Mouse (Mus musculus): Measurements from ENCODE around the gene Pgam2. TPM values are rescaled to one million over a fixed set of nuclear protein-coding genes. Genes with fewer than 3 reads are reported as not detected.

Gene Pgam2
- polyA plus RNA-seq, 1 experiment from 2014 or later, result 5.3 TPM

DNA sequence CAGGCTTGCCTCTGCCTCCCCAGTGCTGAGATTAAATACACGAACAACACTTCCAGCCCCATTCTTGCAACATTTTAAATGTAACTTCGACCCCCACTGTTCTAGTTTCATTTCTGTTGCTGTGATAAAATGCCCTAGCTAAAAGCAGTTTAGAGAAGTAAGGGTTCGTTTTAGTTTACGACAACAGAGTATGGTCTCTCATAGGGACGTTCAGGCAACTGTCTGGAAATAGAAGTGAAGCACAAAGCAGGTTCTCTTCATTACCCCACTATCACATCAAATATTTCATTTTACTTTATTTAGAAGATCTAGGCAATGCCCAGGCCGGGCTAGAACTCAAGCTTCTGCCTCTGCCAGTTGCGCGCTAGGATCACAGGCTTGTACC lies 15.9 kb downstream of the Pgam2 start:
- Histone ChIP-seq H3K4me1 (peaks cover 25% of the 10 kb centered on the region), H3K36me3 (replicated peaks) (peaks cover 28% of the 10 kb centered on the region), H3K4me3 (peak overlapping the region; percentile 93), H3K27ac (replicated peaks) (peak overlapping the region; percentile 93), H3K27me3 (replicated peaks; ENCODE audit: low read depth, poor library complexity, severe bottlenecking) (no peaks in the 10 kb centered on the region), H3K9me3 (no peaks in the 10 kb centered on the region)
- 42% methylated on average over 8 of the region's 8 CpGs for WGBS
- DNase-seq (ENCODE audit: low spot score), result no peak

DNA sequence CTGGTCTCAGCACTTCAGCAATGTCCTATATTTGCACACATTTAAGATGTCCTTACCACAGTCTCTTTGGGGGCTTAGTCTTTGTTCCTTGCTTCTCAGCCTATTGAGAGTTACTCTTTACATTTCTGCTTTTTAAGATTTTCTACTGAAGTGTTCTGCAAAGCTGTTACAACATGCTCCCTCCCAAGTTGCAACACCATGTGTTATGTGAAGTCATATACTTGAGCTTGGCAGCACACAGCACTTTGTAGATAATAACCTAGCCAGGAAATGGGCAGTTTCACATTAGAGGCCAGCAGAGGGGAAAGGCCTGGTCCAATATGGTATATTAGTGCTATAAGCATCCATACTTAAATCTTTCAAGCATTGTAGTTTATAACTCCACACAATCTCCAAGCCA lies 17.8 kb downstream of the Pgam2 start:
- no peak for DNase-seq (ENCODE audit: low spot score)

DNA sequence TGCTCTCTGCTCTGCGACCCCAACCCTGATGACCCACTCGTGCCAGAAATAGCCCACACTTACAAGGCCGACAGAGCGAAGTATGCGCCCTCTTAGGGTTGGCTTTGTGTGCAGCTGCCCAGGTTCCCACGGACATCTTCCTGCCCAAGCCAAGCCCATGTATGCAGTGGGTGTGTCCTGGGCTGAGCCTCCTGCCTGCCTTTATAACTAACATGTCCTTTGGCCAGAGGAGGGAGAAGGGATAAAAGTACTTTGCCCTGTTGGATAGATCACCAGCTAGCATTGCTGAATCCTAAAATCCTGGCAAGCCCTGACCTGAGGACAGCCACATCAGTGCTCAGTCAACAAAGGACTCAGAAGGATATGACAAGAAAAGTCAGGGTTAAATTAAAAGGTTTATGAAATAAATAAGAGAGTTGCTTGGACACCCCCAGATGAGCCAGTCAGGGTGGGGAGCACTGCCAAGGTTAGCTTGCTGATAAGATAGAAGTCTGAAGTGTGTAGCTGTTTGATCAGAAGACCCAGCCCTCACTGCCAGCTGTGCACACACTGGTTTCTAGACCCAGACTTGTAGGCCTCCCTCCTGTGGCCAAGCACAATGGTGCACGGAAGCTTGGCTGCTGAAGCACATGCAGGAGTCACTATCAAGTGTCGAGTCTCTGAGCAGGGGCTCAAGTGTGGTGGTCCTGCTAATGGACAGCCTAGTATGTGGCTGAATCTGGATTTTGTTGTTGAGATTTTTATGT lies 21.2 kb downstream of the Pgam2 start:
- Histone ChIP-seq H3K27me3 (replicated peaks; ENCODE audit: low read depth, poor library complexity, severe bottlenecking) (no peaks in the 10 kb centered on the region), H3K9me3 (no peaks in the 10 kb centered on the region), H3K4me1 (peaks cover 6% of the 10 kb centered on the region), H3K4me3 (no peak overlapping the region), H3K36me3 (replicated peaks) (peaks cover 14% of the 10 kb centered on the region; the same call in 1 of the 2 replicates), H3K27ac (replicated peaks) (no peak overlapping the region)
- DNase-seq (ENCODE audit: low spot score), result no peak
- 80% methylated on average over 8 of the region's 8 CpGs for WGBS

More for the DNA sequence above, 17.8 kb downstream of the Pgam2 start:
- peaks cover 25% of the 10 kb centered on the region for H3K4me1 ChIP-seq
- no peaks in the 10 kb centered on the region for H3K9me3 ChIP-seq
- no peak overlapping the region for H3K27ac ChIP-seq (replicated peaks)
- H3K36me3 ChIP-seq (replicated peaks), result peaks cover 23% of the 10 kb centered on the region; the same call in 1 of the 2 replicates
- H3K4me3 ChIP-seq, result no peak overlapping the region
- no peaks in the 10 kb centered on the region for H3K27me3 ChIP-seq (replicated peaks; ENCODE audit: low read depth, poor library complexity, severe bottlenecking)

DNA sequence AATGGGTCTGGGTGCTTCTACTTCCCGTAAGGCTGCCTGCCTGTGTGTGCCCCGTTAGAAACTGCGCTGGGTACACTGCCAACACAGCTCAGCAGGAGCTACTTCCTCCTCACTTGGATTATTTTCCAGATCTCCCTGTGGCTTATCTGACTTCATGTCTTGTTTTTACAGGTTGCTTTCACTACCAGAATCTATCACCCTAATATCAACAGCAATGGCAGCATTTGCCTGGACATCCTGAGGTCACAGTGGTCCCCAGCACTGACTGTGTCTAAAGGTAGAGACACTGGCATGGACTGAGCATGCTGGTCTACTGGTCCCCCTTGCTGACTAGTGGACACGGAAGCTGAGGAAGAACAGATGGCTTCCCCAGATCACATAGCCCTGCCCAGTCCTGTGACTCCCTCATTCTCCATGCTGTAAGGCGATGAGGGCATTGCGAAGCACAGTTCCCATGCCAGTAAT lies 23.5 kb downstream of the Pgam2 start:
- no peaks in the 10 kb centered on the region for H3K9me3 ChIP-seq
- H3K27me3 ChIP-seq (replicated peaks; ENCODE audit: low read depth, poor library complexity, severe bottlenecking), result no peaks in the 10 kb centered on the region
- WGBS, result 93% methylated on average over 6 of the region's 6 CpGs

DNA sequence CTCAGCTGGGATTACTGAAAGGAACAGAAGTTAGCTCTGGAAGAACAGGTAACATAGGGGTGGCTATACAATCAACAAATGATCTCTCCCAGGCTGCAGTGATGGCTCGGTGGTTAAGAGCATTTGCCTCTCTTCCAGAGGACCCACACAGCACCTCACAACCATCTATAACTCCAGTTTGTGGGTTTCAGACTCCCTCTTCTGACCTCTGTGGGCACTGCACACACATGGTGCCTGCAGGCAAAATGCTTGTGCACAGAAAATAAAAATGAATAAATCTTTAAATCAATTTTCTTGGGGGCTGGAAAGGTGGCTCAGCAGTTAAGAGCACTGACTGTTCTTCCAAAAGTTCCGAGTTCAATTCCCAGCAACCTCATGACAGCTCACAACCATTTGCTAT lies 25.1 kb downstream of the Pgam2 start:
- H3K27me3 ChIP-seq (replicated peaks; ENCODE audit: low read depth, poor library complexity, severe bottlenecking), result no peaks in the 10 kb centered on the region
- no peak for DNase-seq (ENCODE audit: low spot score)
- peaks cover 14% of the 10 kb centered on the region; the same call in 1 of the 2 replicates for H3K36me3 ChIP-seq (replicated peaks)
- H3K4me1 ChIP-seq, result no peaks in the 10 kb centered on the region
- no peak overlapping the region for H3K27ac ChIP-seq (replicated peaks)
- no peaks in the 10 kb centered on the region for H3K9me3 ChIP-seq
- H3K4me3 ChIP-seq, result no peak overlapping the region
- WGBS, result 70% methylated on average over 2 of the region's 2 CpGs

More for the DNA sequence above, 23.5 kb downstream of the Pgam2 start:
- Histone ChIP-seq H3K4me3 (no peak overlapping the region), H3K27ac (replicated peaks) (no peak overlapping the region), H3K4me1 (no peaks in the 10 kb centered on the region), H3K36me3 (replicated peaks) (peaks cover 14% of the 10 kb centered on the region; the same call in 1 of the 2 replicates)
- DNase-seq (ENCODE audit: low spot score), result no peak

DNA sequence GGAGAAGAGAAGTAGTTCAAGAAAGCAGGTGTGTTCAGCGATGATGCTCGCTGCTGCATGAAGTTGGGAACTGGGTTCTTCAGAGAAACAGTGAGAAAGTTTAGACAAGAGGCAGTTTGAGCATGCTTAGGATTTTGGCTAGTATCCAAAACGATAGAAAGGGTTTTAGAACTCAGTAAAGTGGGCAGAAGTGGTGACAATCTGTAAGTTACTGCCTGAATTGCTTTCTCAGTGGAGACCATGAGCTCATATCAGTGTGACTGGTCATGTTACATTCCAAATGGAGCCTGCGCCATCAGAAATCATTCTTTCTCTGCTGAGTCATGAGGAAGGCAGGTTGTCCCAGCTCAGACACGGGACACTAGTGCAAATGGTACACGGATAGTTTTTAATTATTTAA lies 37.5 kb downstream of the Pgam2 start:
- WGBS, result 89% methylated on average over 6 of the region's 6 CpGs
- DNase-seq (ENCODE audit: low spot score), result no peak
- no peaks in the 10 kb centered on the region for H3K9me3 ChIP-seq
- no peak overlapping the region for H3K27ac ChIP-seq (replicated peaks)
- peaks cover 7% of the 10 kb centered on the region for H3K4me1 ChIP-seq
- H3K4me3 ChIP-seq, result no peak overlapping the region
- peaks cover 20% of the 10 kb centered on the region for H3K36me3 ChIP-seq (replicated peaks)
- no peaks in the 10 kb centered on the region for H3K27me3 ChIP-seq (replicated peaks; ENCODE audit: low read depth, poor library complexity, severe bottlenecking)

DNA sequence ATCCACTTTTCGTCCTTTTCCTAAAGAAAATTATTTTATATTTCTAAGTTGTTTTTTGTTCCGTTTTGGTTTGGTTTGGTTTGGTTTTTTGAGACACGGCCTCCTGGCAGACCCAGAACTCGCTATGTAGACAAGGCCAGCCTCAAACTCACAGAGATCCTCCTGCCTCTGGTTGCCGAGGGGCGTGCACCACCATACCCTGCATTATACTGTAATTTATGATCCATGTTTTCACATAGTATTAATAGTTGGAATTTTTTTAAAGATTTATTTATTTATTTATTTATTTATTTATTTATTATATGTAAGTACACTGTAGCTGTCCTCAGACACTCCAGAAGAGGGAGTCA lies 40.9 kb downstream of the Pgam2 start:
- Histone ChIP-seq H3K27me3 (replicated peaks; ENCODE audit: low read depth, poor library complexity, severe bottlenecking) (no peaks in the 10 kb centered on the region), H3K27ac (replicated peaks) (peak overlapping the region; percentile 95), H3K9me3 (no peaks in the 10 kb centered on the region), H3K4me1 (peaks cover 12% of the 10 kb centered on the region), H3K4me3 (peak overlapping the region; percentile 67), H3K36me3 (replicated peaks) (peaks cover 9% of the 10 kb centered on the region)
- DNase-seq (ENCODE audit: low spot score), result peak; percentile 20
- WGBS, result 22% methylated on average over 6 of the region's 6 CpGs

DNA sequence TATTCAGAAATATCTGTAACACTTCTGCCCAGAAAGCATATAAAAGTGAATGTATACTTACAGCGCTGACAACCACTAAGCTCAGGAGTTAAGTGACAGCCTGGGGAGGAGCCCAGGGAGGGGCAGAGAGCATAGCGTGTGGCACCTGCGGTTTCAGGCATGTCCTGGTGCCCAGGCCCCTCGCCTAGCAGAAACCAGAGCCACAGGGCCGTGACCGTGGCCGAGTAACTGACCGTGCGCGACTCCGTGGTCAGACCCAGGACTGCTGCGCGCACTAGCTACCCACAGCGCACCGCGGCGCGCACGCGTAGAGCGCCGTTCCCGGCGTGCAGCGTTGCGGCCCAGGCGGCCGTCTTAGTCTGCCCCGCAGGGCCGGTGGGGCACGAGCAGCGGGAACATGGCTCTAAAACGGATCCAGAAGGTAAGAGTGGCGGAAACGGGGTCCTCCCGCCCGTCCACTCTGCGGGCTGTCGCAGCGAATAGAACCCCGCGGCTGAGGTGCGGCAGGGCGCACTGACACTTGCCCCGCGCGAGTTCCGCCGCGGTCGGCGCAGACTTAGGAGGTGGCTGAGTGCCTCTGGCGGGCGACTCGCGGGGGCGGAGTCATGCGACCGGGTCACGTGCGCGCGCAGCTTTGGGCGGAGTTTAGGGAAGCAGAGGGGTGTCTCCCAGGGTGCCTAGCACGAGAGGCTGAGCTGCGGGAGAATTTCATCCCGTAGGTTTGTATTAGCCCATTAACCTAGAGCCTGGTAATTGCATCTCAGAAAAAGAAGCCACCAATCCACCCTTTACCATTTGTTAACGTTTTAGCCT lies 41.5 kb downstream of the Pgam2 start, which contains the start of gene Urgcp:
TSS of gene Urgcp (minus strand) at position 557 of the 813 bp plus-strand sequence.
- peak; percentile 99 for DNase-seq (ENCODE audit: low spot score)
- Histone ChIP-seq H3K27me3 (replicated peaks; ENCODE audit: low read depth, poor library complexity, severe bottlenecking) (no peaks in the 10 kb centered on the region), H3K9me3 (no peaks in the 10 kb centered on the region), H3K27ac (replicated peaks) (peak within 1 kb of the TSS; percentile 95), H3K4me1 (peaks cover 12% of the 10 kb centered on the region), H3K36me3 (replicated peaks) (peaks cover 13% of the 10 kb centered on the region), H3K4me3 (peak within 1 kb of the TSS; percentile 67)
- WGBS, result under 1% methylated on average over 68 of the region's 68 CpGs

DNA sequence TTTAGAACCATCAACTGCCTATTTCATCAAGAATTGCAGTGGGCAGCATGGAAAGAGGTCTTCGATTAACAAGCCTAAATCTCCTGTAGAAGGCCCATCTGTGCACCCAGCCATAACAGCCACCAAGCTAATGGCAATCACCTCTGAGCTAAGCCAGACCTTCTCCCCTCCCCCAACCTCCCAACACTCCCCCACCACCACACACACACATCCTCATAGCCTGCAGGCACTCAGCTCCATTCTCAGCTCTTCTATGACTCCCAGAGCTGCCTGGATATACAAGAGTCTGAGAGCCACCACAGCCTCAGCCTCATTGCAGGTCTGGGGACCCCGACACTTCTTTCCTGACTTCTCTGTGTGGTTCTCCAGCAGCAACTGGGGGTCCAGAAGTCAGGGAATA lies 49.8 kb downstream of the Pgam2 start:
- H3K27me3 ChIP-seq (replicated peaks; ENCODE audit: low read depth, poor library complexity, severe bottlenecking), result no peaks in the 10 kb centered on the region
- no peak overlapping the region for H3K27ac ChIP-seq (replicated peaks)
- WGBS, result 86% methylated on average over 2 of the region's 2 CpGs
- peaks cover 5% of the 10 kb centered on the region; the same call in 1 of the 2 replicates for H3K4me1 ChIP-seq
- peaks cover 22% of the 10 kb centered on the region for H3K36me3 ChIP-seq (replicated peaks)
- DNase-seq (ENCODE audit: low spot score), result no peak
- H3K9me3 ChIP-seq, result peaks cover 8% of the 10 kb centered on the region; the same call in 1 of the 2 replicates
- H3K4me3 ChIP-seq, result no peak overlapping the region

Other genes with a start within 250 kb of the Pgam2 start
- gene Ankrd36, start 234.0 kb downstream of the Pgam2 start, polyA plus RNA-seq (2016; fragmentation: Nextera tagmentation; extraction: Ambion mirVana), result not detected in 2 replicates
- 154 and 156 TPM in 2 replicates for gene Mrps24, start 88.1 kb downstream of the Pgam2 start, polyA plus RNA-seq (2016; fragmentation: Nextera tagmentation; extraction: Ambion mirVana)
- gene Urgcp, start 41.4 kb downstream of the Pgam2 start, polyA plus RNA-seq (2016; fragmentation: Nextera tagmentation; extraction: Ambion mirVana), result 18.0 and 19.1 TPM in 2 replicates
- gene Dbnl, start 15.2 kb downstream of the Pgam2 start, polyA plus RNA-seq (2016; fragmentation: Nextera tagmentation; extraction: Ambion mirVana), result 137 and 138 TPM in 2 replicates
- 9.4 and 10.0 TPM in 2 replicates for gene Polm, start 34.3 kb upstream of the Pgam2 start, polyA plus RNA-seq (2016; fragmentation: Nextera tagmentation; extraction: Ambion mirVana)
- 9.0 TPM in 2 replicates for gene Aebp1, start 58.2 kb upstream of the Pgam2 start, polyA plus RNA-seq (2016; fragmentation: Nextera tagmentation; extraction: Ambion mirVana)
- 155 and 161 TPM in 2 replicates for gene Pold2, start 74.6 kb upstream of the Pgam2 start, polyA plus RNA-seq (2016; fragmentation: Nextera tagmentation; extraction: Ambion mirVana)
- gene Myl7, start 95.0 kb upstream of the Pgam2 start, polyA plus RNA-seq (2016; fragmentation: Nextera tagmentation; extraction: Ambion mirVana), result 5.4 and 23.9 TPM in 2 replicates
- 1.9 and 2.8 TPM in 2 replicates for gene Gck, start 146.3 kb upstream of the Pgam2 start, polyA plus RNA-seq (2016; fragmentation: Nextera tagmentation; extraction: Ambion mirVana)
- 56.0 and 56.8 TPM in 2 replicates for gene Ykt6, start 152.0 kb upstream of the Pgam2 start, polyA plus RNA-seq (2016; fragmentation: Nextera tagmentation; extraction: Ambion mirVana)

Measured in embryonic facial prominence, embryonic 10.5 days (tissue).